Mouse (Mus musculus): Measurements from ENCODE around the gene Fam126a. TPM values are rescaled to one million over a fixed set of nuclear protein-coding genes. Genes with fewer than 3 reads are reported as not detected.

Gene Fam126a
- total RNA-seq, 2 experiments from 2014 or later: 10.6 to 11.3 TPM

DNA sequence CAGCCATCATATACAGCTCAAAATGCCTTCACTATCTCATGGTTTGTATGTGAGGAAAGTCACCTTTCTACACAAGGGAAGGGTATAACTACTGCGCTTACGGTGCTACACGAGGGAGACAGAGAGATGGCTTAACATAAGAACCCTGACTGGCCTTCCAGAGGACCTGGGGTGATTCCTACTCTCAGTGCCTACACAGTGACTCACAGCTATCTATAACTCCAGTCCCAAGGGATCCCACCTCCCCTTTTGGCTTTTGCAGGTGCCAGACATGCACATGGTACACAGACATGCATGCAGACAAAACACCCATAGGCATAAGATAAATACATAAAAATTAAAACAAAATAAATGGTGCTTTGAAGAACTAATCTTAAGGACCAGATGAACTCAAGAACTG lies 35.6 kb downstream of the Fam126a start:
- no peak for ATAC-seq (replicated peaks; ENCODE audit: poor library complexity, severe bottlenecking)

DNA sequence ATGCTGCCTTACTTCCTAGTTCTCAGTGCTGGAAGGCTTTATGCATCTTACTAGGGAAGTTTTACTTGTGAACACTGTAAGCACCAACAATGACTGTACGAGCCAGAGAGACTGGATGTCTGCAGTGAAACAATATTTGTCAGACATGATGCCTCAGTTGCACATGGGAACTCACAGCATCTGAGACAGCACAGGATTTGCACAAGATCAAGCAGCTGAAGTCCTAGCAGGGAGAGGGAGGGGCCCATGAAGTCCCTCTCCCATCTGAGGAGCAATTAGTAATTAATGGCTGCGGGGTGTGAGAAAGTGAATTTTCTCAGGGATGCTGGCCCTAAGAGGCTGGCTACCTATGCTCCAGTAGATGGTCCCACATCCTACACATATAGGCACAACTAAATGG lies 36.3 kb downstream of the Fam126a start:
- no peak for ATAC-seq (replicated peaks; ENCODE audit: poor library complexity, severe bottlenecking)

DNA sequence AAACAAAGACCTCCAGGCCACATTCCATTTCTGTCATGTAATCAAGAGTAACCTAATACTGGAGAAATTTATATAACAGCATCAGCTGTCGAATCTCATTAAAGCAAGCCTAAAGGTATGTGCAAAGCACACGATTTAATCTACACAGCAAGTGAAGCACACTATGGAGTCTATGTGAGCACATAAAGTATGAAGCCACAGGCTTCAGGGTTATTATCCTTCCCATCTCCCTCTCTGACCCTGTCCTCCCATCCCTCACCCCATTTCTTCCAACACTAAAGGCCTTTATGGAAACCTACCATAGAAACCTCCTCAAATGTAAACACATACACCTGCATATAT lies 37.0 kb downstream of the Fam126a start:
- ATAC-seq (replicated peaks; ENCODE audit: poor library complexity, severe bottlenecking): no peak

- ATAC-seq (replicated peaks; ENCODE audit: poor library complexity, severe bottlenecking): no peak
These were observed 37.5 kb downstream of the Fam126a start for GRCm38 (mm10) chr5:23992876-23993552.

DNA sequence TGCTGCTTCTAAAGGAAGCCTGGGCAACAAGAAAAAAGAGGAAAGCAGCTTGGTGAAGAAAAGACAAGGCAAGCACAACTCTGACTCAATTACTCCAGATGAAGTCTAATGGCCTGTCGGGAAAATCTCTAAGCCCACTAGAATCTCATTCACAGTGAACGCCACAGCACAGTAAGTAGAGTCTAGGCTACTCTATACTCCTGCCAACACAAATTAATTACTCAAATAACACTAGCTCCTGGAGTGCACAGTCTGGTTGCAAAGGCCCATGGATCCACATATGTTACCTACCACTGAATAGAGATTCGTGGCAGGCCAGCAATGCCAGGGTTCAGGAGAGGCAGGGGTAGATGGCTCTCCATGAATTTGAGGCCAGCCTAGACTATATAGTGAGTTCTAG lies 40.5 kb downstream of the Fam126a start:
- ATAC-seq (replicated peaks; ENCODE audit: poor library complexity, severe bottlenecking): no peak

- ATAC-seq (replicated peaks; ENCODE audit: poor library complexity, severe bottlenecking): no peak
These were observed 42.7 kb downstream of the Fam126a start for GRCm38 (mm10) chr5:23987792-23988191.

DNA sequence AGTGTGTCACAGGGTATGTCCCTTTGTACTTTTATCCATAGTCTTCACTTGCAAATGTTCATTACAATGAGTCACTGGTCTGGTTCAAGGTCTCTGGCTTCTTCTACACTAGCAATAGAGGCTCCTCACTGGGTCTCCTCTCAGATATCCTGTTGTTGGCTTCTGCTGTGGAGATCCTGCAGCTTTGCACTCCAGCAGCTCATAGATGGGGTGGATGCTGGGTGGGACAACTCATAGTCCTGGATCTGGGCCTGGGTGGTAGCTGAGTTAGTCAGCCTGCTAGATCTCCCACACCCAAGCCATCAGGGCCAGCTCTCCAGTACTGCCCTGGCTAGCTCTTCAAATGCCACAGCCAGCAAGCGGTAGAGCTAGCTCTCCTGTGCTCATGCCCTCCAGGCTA lies 48.4 kb downstream of the Fam126a start:
- no peak for ATAC-seq (replicated peaks; ENCODE audit: poor library complexity, severe bottlenecking)

- peak; percentile 42; the same call in 1 of the 2 replicates for ATAC-seq (replicated peaks; ENCODE audit: poor library complexity, severe bottlenecking)
These were observed 52.0 kb downstream of the Fam126a start for GRCm38 (mm10) chr5:23978516-23978915.

DNA sequence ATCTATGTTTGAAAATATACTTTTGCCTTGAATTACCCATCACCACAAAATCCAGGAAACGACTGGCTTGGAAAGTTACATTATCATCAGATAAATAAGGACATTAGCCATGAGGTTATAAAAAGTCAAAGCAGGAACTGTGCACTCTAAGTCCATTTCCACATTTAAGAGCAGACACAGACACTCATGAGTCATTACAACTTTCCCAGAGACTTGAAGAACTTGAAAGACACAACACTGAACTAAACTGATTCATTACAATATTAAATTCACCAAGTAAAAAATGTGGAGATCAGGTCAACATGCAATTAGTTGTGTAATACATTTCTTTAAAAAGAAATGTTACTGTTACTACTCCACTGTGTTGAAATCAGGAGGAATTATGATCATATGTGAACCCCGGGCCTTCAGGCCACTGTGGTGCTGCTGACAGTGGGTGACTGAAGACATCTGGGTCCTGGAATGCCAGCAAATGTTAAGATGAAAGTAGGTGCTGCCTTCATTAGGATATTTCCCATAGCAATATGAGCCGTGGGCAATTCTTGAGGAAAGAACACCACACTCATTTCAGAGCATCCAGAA lies 55.4 kb downstream of the Fam126a start:
- no peak for ATAC-seq (replicated peaks; ENCODE audit: poor library complexity, severe bottlenecking)

DNA sequence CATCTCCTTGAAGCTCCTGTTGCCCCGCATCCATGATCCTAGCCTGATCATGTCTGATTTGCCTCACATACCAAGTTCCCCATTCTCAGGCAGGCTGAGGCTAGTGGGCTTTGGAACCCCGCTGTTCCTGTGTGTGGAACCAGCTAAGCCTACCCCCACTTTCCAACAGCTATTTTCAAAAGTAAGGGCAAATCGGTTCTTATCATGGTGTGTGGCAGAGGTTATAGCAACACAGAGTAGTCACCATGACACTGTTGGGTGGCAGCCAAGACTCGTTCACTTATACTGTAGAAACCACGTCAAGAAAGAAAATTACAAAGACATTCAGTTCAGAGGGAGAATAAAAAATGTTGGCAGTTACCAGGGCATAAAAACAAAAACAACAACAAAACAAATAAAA lies 62.8 kb downstream of the Fam126a start:
- no peak for ATAC-seq (replicated peaks; ENCODE audit: poor library complexity, severe bottlenecking)

- ATAC-seq (replicated peaks; ENCODE audit: poor library complexity, severe bottlenecking): no peak
These were observed 65.8 kb downstream of the Fam126a start for GRCm38 (mm10) chr5:23964599-23965165.

GRCm38 (mm10) chr5:23953047-23953446 lies 77.4 kb downstream of the Fam126a start:
- ATAC-seq (replicated peaks; ENCODE audit: poor library complexity, severe bottlenecking): no peak

DNA sequence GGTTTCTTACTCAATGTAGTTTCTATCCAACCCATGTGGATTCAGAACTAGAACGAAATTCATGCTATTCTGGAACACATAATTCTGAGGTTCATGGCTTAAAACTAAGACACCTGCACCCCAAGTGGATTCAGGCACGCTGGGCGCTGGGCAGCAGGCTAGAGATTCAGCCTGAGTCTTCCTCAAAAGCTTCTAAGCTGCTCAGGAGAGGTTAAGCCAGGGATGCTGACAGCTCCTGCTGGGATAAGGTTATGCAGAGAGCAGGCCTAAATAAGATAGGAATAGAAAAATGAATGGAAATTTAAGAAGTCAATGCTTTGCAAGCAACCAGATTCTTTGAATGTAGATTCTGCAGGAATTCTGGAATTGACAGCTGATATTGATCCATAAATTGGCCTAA lies 82.4 kb downstream of the Fam126a start:
- no peak for ATAC-seq (replicated peaks; ENCODE audit: poor library complexity, severe bottlenecking)

DNA sequence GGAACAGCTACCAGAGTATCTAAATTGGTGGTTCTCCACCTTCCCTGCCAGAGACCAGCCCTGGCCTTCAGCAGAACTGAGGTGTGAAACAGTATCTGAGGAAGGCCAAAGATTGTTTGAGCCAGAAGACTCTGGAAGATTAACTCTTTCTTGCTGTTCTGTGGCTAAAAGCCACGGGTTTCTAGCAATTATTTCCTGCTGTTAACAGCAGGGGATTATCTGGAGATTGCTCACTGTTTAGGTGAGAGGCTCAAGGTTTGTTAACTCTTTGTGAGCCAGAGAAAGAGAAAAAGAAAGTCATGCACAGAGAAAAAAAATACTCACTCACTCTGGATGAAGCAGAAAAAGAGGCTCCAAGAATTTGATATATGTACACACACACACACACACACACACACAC lies 85.4 kb downstream of the Fam126a start:
- no peak for ATAC-seq (replicated peaks; ENCODE audit: poor library complexity, severe bottlenecking)

DNA sequence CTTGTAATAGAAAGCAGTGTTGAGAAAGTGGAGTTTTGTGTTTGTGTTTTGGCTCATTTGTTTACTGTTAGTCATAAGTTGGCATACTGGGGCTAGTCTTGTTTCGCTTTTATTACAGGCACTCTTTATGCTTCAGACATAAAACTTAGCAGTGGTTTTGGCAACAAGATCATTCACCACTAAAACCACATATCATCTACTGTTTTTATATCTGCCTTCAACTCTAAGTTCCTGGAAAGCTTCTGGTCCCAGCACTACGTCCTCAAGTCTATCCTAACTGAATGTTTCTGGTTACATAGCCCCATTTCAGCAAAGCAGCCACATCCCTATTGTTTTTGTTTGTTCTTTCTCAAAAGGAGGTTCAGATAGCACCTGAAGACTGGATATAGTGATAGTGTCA lies 87.0 kb downstream of the Fam126a start:
- no peak for ATAC-seq (replicated peaks; ENCODE audit: poor library complexity, severe bottlenecking)

- ATAC-seq (replicated peaks; ENCODE audit: poor library complexity, severe bottlenecking): no peak
These were observed 106.9 kb downstream of the Fam126a start for GRCm38 (mm10) chr5:23923481-23924165.

DNA sequence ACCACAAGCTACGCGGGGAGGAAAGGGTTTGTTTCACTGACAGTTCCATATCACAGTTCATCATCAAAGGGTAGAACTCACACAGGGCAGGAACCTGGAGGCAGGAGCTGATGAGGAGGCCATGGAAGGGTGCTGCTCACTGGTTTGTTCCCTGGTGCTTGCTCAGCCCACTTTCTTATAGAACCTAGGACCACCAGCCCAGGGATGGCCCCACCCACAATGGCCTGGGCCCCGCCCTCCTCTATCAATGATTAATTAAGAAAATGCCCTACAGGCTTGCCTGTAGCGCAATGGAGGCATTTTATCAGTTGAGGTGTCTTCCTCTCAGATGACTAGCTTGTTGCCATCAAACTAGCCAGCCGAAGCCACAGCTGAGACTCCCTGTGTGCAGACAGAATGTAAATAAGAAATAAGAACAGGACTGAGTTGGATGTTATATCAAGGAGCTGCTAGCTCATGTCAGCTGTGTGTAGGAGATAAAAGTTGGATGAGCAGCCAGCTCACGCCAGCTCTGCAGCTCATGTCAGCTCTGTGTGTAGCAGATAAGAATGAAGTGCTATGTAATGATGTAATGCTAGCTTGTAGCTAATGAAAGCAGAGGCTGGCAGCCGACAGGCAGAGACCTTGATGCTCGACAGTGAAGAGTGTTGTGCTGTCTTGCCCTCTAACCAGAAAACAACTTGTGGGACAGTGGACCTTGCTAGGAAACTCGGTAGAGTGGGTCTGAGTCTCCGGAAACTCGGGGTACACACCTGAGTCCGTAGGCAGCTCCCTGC lies 107.8 kb downstream of the Fam126a start:
- no peak for ATAC-seq (replicated peaks; ENCODE audit: poor library complexity, severe bottlenecking)

DNA sequence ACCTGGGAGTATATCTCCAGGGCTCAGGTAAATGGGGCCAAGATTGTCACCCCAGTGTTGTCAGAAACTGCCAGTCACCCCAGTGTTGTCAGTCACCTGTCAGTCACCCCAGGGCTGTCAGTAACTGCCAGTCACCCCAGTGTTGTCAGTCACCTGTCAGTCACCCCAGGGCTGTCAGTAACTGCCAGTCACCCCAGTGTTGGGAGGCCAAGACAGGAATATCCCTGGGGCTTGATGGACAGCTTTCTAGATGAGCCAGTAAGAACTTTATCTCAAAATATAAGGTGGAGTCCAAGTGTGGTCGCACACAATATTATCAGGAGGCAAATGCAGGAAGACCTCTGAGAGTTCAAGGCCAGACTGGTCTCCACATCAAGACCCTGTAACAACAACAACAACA lies 109.2 kb downstream of the Fam126a start:
- ATAC-seq (replicated peaks; ENCODE audit: poor library complexity, severe bottlenecking): no peak

DNA sequence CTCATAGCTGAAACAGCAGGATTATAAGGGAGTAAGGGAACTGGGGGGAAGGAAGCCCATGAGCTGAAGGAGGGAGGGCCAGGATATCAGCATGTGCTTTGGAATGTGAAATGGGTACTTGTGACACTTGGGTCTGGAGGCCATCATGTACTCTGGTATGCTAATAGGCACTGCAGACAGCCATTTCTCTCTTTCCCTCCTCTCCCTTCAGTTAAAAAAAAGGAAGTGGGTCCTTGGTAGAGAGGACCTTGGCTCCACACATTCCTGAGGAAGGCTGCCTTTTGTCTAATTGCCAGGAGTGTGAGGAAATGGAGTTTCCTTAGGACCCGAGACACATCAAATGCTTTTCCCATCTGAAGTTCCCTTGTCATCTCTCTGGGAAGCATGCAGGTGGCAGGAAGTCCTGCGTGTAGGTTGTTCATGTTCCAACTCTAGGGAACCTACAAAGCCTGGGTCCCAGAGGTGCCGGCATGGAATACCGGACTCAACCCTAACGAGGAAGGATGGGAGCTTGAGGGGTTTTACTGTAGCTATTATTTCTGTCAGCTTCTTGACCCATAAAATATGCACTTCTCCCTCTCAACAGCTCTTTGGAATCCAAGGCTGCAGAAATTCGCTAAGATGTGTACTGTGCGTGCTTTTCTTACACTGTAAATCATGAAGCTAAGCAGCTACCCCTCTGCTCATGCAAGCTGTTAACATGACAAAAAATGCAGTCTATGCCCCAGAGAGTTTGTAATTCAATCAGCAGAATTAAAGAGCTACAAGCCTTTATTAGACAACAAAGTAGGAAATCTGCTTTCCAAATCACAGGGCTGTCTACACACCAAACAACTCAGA lies 110.4 kb downstream of the Fam126a start:
- peak; percentile 27; the same call in 1 of the 2 replicates for ATAC-seq (replicated peaks; ENCODE audit: poor library complexity, severe bottlenecking)

DNA sequence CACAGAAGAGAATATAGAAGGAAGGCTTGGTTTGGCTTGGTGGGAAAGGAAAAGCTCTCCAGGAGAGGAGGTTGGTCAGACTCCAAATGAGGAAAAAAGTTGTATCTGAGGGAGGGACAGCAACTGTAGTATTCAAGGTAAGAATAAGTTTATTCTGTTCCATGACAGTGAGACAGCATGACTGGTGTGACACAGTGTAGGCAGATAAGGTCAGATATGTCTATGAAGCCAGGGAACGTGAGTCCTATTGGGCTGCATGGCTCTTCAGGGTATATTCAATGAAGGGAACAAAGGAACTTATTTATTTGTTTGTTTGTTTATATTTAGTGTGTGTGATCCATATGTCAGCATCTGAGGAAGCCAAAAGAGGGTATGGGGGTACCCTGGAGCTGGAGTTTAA lies 113.2 kb downstream of the Fam126a start:
- no peak for ATAC-seq (replicated peaks; ENCODE audit: poor library complexity, severe bottlenecking)
